Mouse (Mus musculus): ENCODE measurements around the gene Zranb2.

DNA sequence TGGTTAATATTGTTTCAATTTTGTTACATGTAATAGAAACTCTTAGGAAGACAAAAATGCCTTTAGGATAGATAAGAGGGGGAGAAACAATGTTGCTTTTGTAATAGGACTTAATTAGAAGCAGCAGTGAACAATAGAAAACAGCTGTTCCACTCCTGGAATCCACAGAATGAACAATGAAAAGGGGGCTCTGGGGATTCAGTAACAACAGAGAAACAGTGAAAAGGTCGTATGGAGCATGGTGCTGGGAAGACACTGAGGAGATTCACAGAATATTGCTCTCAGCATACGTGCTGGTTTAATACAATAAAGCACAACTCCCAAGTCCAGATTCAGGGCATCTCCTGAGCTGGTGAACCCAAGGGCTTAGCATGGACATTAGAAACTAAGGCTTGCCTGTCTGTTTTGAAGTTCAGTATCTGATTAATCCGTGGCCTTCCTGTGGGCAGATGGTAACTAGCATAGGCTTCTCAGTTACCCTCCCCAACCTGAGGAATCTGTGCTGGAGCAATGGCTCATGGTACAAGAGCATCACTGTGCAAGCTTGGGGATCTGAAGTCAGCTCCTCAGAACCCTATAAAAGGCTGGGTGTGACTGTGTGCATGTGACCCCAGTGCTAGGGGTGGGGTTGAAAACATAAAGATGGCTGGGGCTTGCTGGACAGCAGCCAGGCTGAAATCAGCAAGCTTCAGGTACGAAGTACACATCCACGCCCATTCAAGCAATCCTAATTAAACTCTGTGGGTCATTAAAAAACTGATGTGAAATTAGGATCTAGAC, 48.9 kb downstream of the Zranb2 start:
- TF ChIP-seq CTCF (IDR thresholded peaks at IDR 0.05; ENCODE audit: control insufficient read depth, insufficient read depth, low read length) (no peak), POLR2A (IDR thresholded peaks at IDR 0.05; ENCODE audit: borderline replicate concordance, control insufficient read depth, low read depth, low read length) (no peak)

All from bone marrow, adult 2 months (tissue).